8 mouse cellular contexts compared by ENCODE assay signal in the genomic region with DNA sequence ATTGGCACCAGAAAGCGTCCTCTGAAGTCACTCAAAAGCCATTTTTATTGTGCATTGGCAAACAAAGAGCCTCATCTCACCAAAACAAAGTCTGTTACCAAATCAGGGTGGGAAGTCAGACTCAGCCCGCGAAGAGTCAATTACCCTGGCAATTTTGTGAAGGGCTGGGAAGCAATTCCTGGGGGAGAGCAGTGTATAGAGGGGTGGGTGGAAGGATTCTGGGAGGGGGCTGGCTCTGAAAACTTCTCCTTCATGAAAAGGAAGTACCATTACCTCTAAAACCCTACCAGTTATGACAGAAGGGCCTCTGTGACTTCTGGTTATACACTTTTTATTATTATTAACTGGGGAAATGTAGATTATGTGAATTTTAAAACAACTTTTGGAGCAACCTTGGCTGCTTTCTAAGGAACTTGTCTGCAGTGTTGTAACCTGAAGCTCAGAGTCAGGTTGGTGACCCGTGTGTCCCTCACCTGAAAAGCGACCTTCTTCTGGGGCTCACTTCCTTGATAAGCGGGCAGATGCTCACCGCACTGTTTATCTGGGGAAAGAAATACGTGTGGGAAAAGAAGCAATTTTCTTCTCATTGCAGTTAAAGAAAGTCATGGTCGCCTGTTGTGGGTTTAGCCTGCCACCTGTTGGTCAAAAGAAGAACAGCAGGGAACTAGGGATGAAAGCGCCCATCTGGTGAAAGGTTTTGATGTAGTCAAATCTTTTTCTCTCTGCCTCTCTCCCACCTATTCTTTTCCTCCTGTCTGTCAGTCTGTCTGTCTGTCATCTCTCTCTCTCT. TPM values are rescaled to one million over a fixed set of nuclear protein-coding genes. Genes with fewer than 3 reads are reported as not detected.
DNase-seq lines count a peak whose midpoint lies in the region; ATAC-seq and TF ChIP-seq lines count a peak whose summit lies in the region.

No protein-coding gene starts in this region.

- TF ChIP-seq EP300 in heart, postnatal 0 days (IDR thresholded peaks at IDR 0.05; ENCODE audit: low read depth), result no peak

- DNase-seq in adrenal gland, postnatal 14 days, result peak; percentile 81
- DNase-seq in embryonic facial prominence, embryonic 14.5 days (ENCODE audit: low spot score), result peak; percentile 73
- peak; percentile 59 for DNase-seq in heart, postnatal 0 days (ENCODE audit: low spot score)
- DNase-seq in kidney, postnatal 4 days, result peak; percentile 80 to 82
- DNase-seq in thymus, adult 2 months, result peak; percentile 84

- WGBS in embryonic facial prominence, embryonic 14.5 days, result 3% methylated on average over 10 of the region's 10 CpGs
- WGBS in heart, postnatal 0 days, result 11% methylated on average over 10 of the region's 10 CpGs
- 9% methylated on average over 10 of the region's 10 CpGs for WGBS in liver, embryonic 16.5 days (ENCODE audit: insufficient replicate concordance)
- 3% methylated on average over 10 of the region's 10 CpGs for WGBS in neural tube, embryonic 15.5 days
- 14% methylated on average over 10 of the region's 10 CpGs for WGBS in thymus, adult 2 months

- H3K4me1 ChIP-seq in embryonic facial prominence, embryonic 14.5 days (ENCODE audit: control insufficient read depth, insufficient read depth, low read length), result no peaks in the 10 kb centered on the region
- H3K4me1 ChIP-seq in heart, postnatal 0 days (ENCODE audit: control insufficient read depth, insufficient read depth), result 0 out of 2 replicates have a peak, but pooled peaks cover 3% of the 10 kb centered on the region
- peaks cover 19% of the 10 kb centered on the region for H3K4me1 ChIP-seq in liver, embryonic 16.5 days (ENCODE audit: control insufficient read depth, low read depth, low read length)
- H3K4me1 ChIP-seq in neural tube, embryonic 15.5 days, result peaks cover 17% of the 10 kb centered on the region
- peaks cover 26% of the 10 kb centered on the region for H3K4me1 ChIP-seq in thymus, adult 2 months (replicated peaks; ENCODE audit: control insufficient read depth, insufficient read depth, low read length)

- 0 out of 2 replicates have a peak, but pooled peaks cover 4% of the 10 kb centered on the region for H3K27me3 ChIP-seq in embryonic facial prominence, embryonic 14.5 days (replicated peaks; ENCODE audit: control insufficient read depth, insufficient read depth, low read length)
- no peaks in the 10 kb centered on the region for H3K27me3 ChIP-seq in heart, postnatal 0 days (ENCODE audit: control insufficient read depth, insufficient read depth, low read length)
- H3K27me3 ChIP-seq in liver, embryonic 16.5 days (ENCODE audit: control insufficient read depth, insufficient read depth, low read depth, low read length), result no peaks in the 10 kb centered on the region
- peaks cover 6% of the 10 kb centered on the region; the same call in 1 of the 2 replicates for H3K27me3 ChIP-seq in neural tube, embryonic 15.5 days (replicated peaks)
- no peaks in the 10 kb centered on the region for H3K27me3 ChIP-seq in thymus, adult 2 months (ENCODE audit: control insufficient read depth, insufficient read depth, low read length)

- no peaks in the 10 kb centered on the region for H3K9me3 ChIP-seq in embryonic facial prominence, embryonic 14.5 days (ENCODE audit: control insufficient read depth, low read length)
- no peaks in the 10 kb centered on the region for H3K9me3 ChIP-seq in heart, postnatal 0 days (replicated peaks; ENCODE audit: control insufficient read depth, low read length)
- H3K9me3 ChIP-seq in liver, embryonic 16.5 days (replicated peaks; ENCODE audit: control insufficient read depth, low read length), result no peaks in the 10 kb centered on the region
- no peaks in the 10 kb centered on the region for H3K9me3 ChIP-seq in neural tube, embryonic 15.5 days (replicated peaks)

- peak; percentile 64 for ATAC-seq in CD4-positive, CD25-positive, alpha-beta regulatory T cell, adult 4 months
- no peak for ATAC-seq in embryonic facial prominence, embryonic 14.5 days (ENCODE audit: low read depth)
- no peak; the same call in 1 of the 2 replicates for ATAC-seq in heart, postnatal 0 days (ENCODE audit: insufficient read depth, low read depth)
- ATAC-seq in liver, embryonic 16.5 days (ENCODE audit: low read depth), result 0 out of 2 replicates have a peak, but pooled peaks have one; percentile 11
- no peak for ATAC-seq in neural tube, embryonic 15.5 days (ENCODE audit: low FRiP score)

- peak; percentile 96 for TF ChIP-seq CTCF in heart, postnatal 0 days (IDR thresholded peaks at IDR 0.05; ENCODE audit: low read depth)
- TF ChIP-seq CTCF in thymus, adult 2 months (IDR thresholded peaks at IDR 0.05; ENCODE audit: borderline replicate concordance, control insufficient read depth, extremely low read depth, insufficient read depth, low read length, poor library complexity), result no peak

- H3K36me3 ChIP-seq in embryonic facial prominence, embryonic 14.5 days (ENCODE audit: control insufficient read depth, insufficient read depth, low read length), result no peaks in the 10 kb centered on the region
- H3K36me3 ChIP-seq in heart, postnatal 0 days (replicated peaks; ENCODE audit: control insufficient read depth, insufficient read depth, low read length), result no peaks in the 10 kb centered on the region
- H3K36me3 ChIP-seq in liver, embryonic 16.5 days (ENCODE audit: control insufficient read depth, insufficient read depth), result no peaks in the 10 kb centered on the region
- H3K36me3 ChIP-seq in neural tube, embryonic 15.5 days, result no peaks in the 10 kb centered on the region
- H3K36me3 ChIP-seq in thymus, adult 2 months (ENCODE audit: control insufficient read depth, insufficient read depth, low read length), result no peaks in the 10 kb centered on the region

- no peak overlapping the region for H3K9ac ChIP-seq in embryonic facial prominence, embryonic 14.5 days (ENCODE audit: low read depth, low read length)
- no peak overlapping the region for H3K9ac ChIP-seq in heart, postnatal 0 days (replicated peaks; ENCODE audit: low read depth, low read length)
- H3K9ac ChIP-seq in liver, embryonic 16.5 days (ENCODE audit: low read depth, low read length), result no peak overlapping the region
- 0 out of 2 replicates have a peak overlapping the region, but pooled peaks have one; percentile 23 for H3K9ac ChIP-seq in neural tube, embryonic 15.5 days (replicated peaks)

- peak overlapping the region; percentile 25; the same call in 1 of the 2 replicates for H3K4me2 ChIP-seq in embryonic facial prominence, embryonic 14.5 days (ENCODE audit: low read depth, low read length)
- peak overlapping the region; percentile 27; the same call in 1 of the 2 replicates for H3K4me2 ChIP-seq in heart, postnatal 0 days (ENCODE audit: low read depth, low read length)
- H3K4me2 ChIP-seq in liver, embryonic 16.5 days (ENCODE audit: low read depth, low read length), result no peak overlapping the region
- H3K4me2 ChIP-seq in neural tube, embryonic 15.5 days, result peak overlapping the region; percentile 37; the same call in 1 of the 2 replicates

- no peak overlapping the region for H3K27ac ChIP-seq in embryonic facial prominence, embryonic 14.5 days (replicated peaks; ENCODE audit: low read depth, low read length)
- H3K27ac ChIP-seq in heart, postnatal 0 days (ENCODE audit: low read depth), result no peak overlapping the region
- H3K27ac ChIP-seq in liver, embryonic 16.5 days (ENCODE audit: low read length), result no peak overlapping the region
- H3K27ac ChIP-seq in neural tube, embryonic 15.5 days (replicated peaks), result no peak overlapping the region
- peak overlapping the region; percentile 5; the same call in 1 of the 2 replicates for H3K27ac ChIP-seq in thymus, adult 2 months (ENCODE audit: control insufficient read depth, insufficient read depth, low read length)

- TF ChIP-seq POLR2A in thymus, adult 2 months (IDR thresholded peaks at IDR 0.05; ENCODE audit: control insufficient read depth, extremely low read depth, insufficient read depth, low read length, poor library complexity), result no peak

- H3K4me3 ChIP-seq in embryonic facial prominence, embryonic 14.5 days (ENCODE audit: low read depth, low read length), result no peak overlapping the region
- H3K4me3 ChIP-seq in heart, postnatal 0 days (ENCODE audit: low read depth, low read length), result no peak overlapping the region
- no peak overlapping the region for H3K4me3 ChIP-seq in liver, embryonic 16.5 days (ENCODE audit: low read depth, low read length)
- H3K4me3 ChIP-seq in neural tube, embryonic 15.5 days (replicated peaks), result no peak overlapping the region
- H3K4me3 ChIP-seq in thymus, adult 2 months (ENCODE audit: control insufficient read depth, insufficient read depth, low read length), result no peak overlapping the region

RNA-seq across cellular contexts. Expression of a gene that starts 58.1 kb away (rescaled TPM):
- polyA plus RNA-seq in CD4-positive, CD25-positive, alpha-beta regulatory T cell, adult 4 months (2017; shearing (Covaris generic)), result 100 to 1,000 TPM; 118 to 183 TPM
- 17.9 and 19.9 TPM in 2 replicates for total RNA-seq in adrenal gland, postnatal 14 days (2021)
- polyA plus RNA-seq in embryonic facial prominence, embryonic 14.5 days (2014; fragmentation: Nextera tagmentation; extraction: Ambion mirVana), result 27.3 and 29.9 TPM in 2 replicates
- total RNA-seq in heart, postnatal 0 days (2014; rRNA removed; ENCODE audit: low replicate concordance), result 8.0 and 16.9 TPM in 2 replicates
- 5.9 and 6.8 TPM in 2 replicates for polyA plus RNA-seq in heart, postnatal 0 days (2015; fragmentation: Nextera tagmentation; extraction: Ambion mirVana)
- 69.9 and 79.4 TPM in 2 replicates for polyA plus RNA-seq in liver, embryonic 16.5 days (2015; fragmentation: Nextera tagmentation; extraction: Ambion mirVana)
- polyA plus RNA-seq in neural tube, embryonic 15.5 days (2015; fragmentation: Nextera tagmentation; extraction: Ambion mirVana), result 23.7 and 38.8 TPM in 2 replicates
- polyA plus RNA-seq in thymus, adult 2 months (2012; rRNA removed), result 79.3 and 84.0 TPM in 2 replicates

Comparison
In these comparisons a context has a peak if more than half of its experiments do, and no peak if none do; other contexts are left out.
1. ATAC-seq: peak in CD4-positive, CD25-positive, alpha-beta regulatory T cell, adult 4 months (single experiment) and liver, embryonic 16.5 days (single experiment); none in embryonic facial prominence, embryonic 14.5 days (single experiment), heart, postnatal 0 days (single experiment) and neural tube, embryonic 15.5 days (single experiment).
2. Peak in every context shown above with its lines, with median percentiles within 50 percentile points of each other: DNase-seq.